Comparison of ENCODE assay signal across 14 mouse cellular contexts in genomic region chrX:139524303-139525091, GRCm38 (mm10). TPM values are rescaled to one million over a fixed set of nuclear protein-coding genes. Genes with fewer than 3 reads are reported as not detected.
A peak's percentile ranks its signal among the peaks of the same experiment; 100 is the strongest.
DNase-seq lines count a peak whose midpoint lies in the region; ATAC-seq and TF ChIP-seq lines count a peak whose summit lies in the region.
"Had no signal": no experiment of that assay in that cellular context is flagged by ENCODE, and none has a peak within 500 bp of the region (broad histone marks: within the 10 kb centered on the region; RNA-seq: fewer than 3 reads in every experiment).

No protein-coding gene starts in this region.

- no peak overlapping the region for H3K27ac ChIP-seq in lung, embryonic 16.5 days (ENCODE audit: low read length)
- H3K27ac ChIP-seq in intestine, embryonic 16.5 days (ENCODE audit: low read length), result peak overlapping the region; percentile 76
- H3K27ac ChIP-seq in stomach, postnatal 0 days (replicated peaks), result peak overlapping the region; percentile 58
- H3K27ac ChIP-seq: forebrain, embryonic 10.5 days had no signal

- no peak overlapping the region for H3K4me2 ChIP-seq in lung, embryonic 16.5 days (ENCODE audit: low read depth, low read length)
- peak overlapping the region; percentile 37; the same call in 1 of the 2 replicates for H3K4me2 ChIP-seq in intestine, embryonic 16.5 days (ENCODE audit: low read depth, low read length)
- H3K4me2 ChIP-seq in stomach, postnatal 0 days (replicated peaks; ENCODE audit: low read depth), result no peak overlapping the region; the same call in 1 of the 2 replicates

- TF ChIP-seq EP300 in stomach, postnatal 0 days (optimal IDR thresholded peaks at IDR 0.05), result no peak

- DNase-seq in lung, adult 2 months, result no peak
- peak; percentile 6 for DNase-seq in kidney, postnatal 10 days
- DNase-seq in stomach, postnatal 0 days (ENCODE audit: low spot score), result peak; percentile 28
- no peak for DNase-seq in frontal cortex, postnatal 14 days (ENCODE audit: low spot score in 2 of 2)
- DNase-seq: adrenal gland, adult 2 months; B cell, adult 2 months; cerebellum, adult 18-20 months; liver; thymus, postnatal 14 days had no signal

- no peak for TF ChIP-seq CTCF in lung, adult 2 months (IDR thresholded peaks at IDR 0.05; ENCODE audit: insufficient read depth, low read length)
- no peak for TF ChIP-seq CTCF in stomach, postnatal 0 days (IDR thresholded peaks at IDR 0.05; ENCODE audit: low read depth)

- peak; percentile 43; the same call in 1 of the 2 replicates for ATAC-seq in lung, embryonic 16.5 days (ENCODE audit: low read depth)
- peak; percentile 95 for ATAC-seq in intestine, embryonic 16.5 days
- ATAC-seq in stomach, postnatal 0 days (ENCODE audit: low FRiP score, low TSS enrichment), result peak; percentile 88
- ATAC-seq in inflammation-experienced regulatory T-cells, adult 6 months, result no peak
- ATAC-seq: midbrain, embryonic 16.5 days had no signal

- TF ChIP-seq POLR2A in lung, adult 2 months (IDR thresholded peaks at IDR 0.05; ENCODE audit: borderline replicate concordance, extremely low read depth, low read depth, low read length), result no peak

- H3K9me3 ChIP-seq in lung, embryonic 16.5 days (ENCODE audit: control insufficient read depth, low read length), result no peaks in the 10 kb centered on the region
- H3K9me3 ChIP-seq in intestine, embryonic 16.5 days (ENCODE audit: control insufficient read depth, low read length), result no peaks in the 10 kb centered on the region
- no peaks in the 10 kb centered on the region for H3K9me3 ChIP-seq in stomach, postnatal 0 days (ENCODE audit: control insufficient read depth, low read length)
- H3K9me3 ChIP-seq: forebrain, embryonic 10.5 days had no signal

- no peaks in the 10 kb centered on the region for H3K27me3 ChIP-seq in lung, embryonic 16.5 days (ENCODE audit: control insufficient read depth, insufficient read depth, low read depth, low read length)
- no peaks in the 10 kb centered on the region for H3K27me3 ChIP-seq in intestine, embryonic 16.5 days (replicated peaks; ENCODE audit: control insufficient read depth, insufficient read depth, low read length)
- no peaks in the 10 kb centered on the region for H3K27me3 ChIP-seq in stomach, postnatal 0 days (ENCODE audit: control insufficient read depth, insufficient read depth, low read length)

- no peak overlapping the region for H3K9ac ChIP-seq in lung, embryonic 16.5 days (ENCODE audit: low read length)
- no peak overlapping the region for H3K9ac ChIP-seq in intestine, embryonic 16.5 days (ENCODE audit: low read depth, low read length)
- H3K9ac ChIP-seq in stomach, postnatal 0 days (ENCODE audit: low read length), result no peak overlapping the region

- H3K4me3 ChIP-seq in lung, embryonic 16.5 days (ENCODE audit: low read length), result no peak overlapping the region
- no peak overlapping the region for H3K4me3 ChIP-seq in lung, adult 2 months (replicated peaks; ENCODE audit: extremely low read depth, low read depth, low read length)
- H3K4me3 ChIP-seq in intestine, embryonic 16.5 days (ENCODE audit: low read length), result no peak overlapping the region
- H3K4me3 ChIP-seq in stomach, postnatal 0 days (ENCODE audit: low read depth, low read length), result no peak overlapping the region
- H3K4me3 ChIP-seq: forebrain, embryonic 10.5 days had no signal

- no peaks in the 10 kb centered on the region for H3K4me1 ChIP-seq in lung, embryonic 16.5 days (replicated peaks; ENCODE audit: control insufficient read depth, insufficient read depth, low read length)
- no peaks in the 10 kb centered on the region for H3K4me1 ChIP-seq in lung, adult 2 months (ENCODE audit: control insufficient read depth, insufficient read depth, low read length)
- no peaks in the 10 kb centered on the region for H3K4me1 ChIP-seq in intestine, embryonic 16.5 days (ENCODE audit: control insufficient read depth, insufficient read depth, low read length)
- no peaks in the 10 kb centered on the region for H3K4me1 ChIP-seq in stomach, postnatal 0 days (replicated peaks; ENCODE audit: control insufficient read depth, insufficient read depth)
- H3K4me1 ChIP-seq: forebrain, embryonic 10.5 days had no signal

- H3K36me3 ChIP-seq in lung, embryonic 16.5 days (ENCODE audit: control insufficient read depth, insufficient read depth, low read length), result no peaks in the 10 kb centered on the region
- H3K36me3 ChIP-seq in intestine, embryonic 16.5 days (ENCODE audit: control insufficient read depth, insufficient read depth, low read length), result no peaks in the 10 kb centered on the region
- H3K36me3 ChIP-seq in stomach, postnatal 0 days (ENCODE audit: control insufficient read depth, insufficient read depth, low read length), result no peaks in the 10 kb centered on the region
- H3K36me3 ChIP-seq: forebrain, embryonic 10.5 days had no signal

- 57% methylated on average over 5 of the region's 5 CpGs for WGBS in lung, embryonic 16.5 days
- 54% methylated on average over 5 of the region's 5 CpGs for WGBS in lung, adult 2 months
- WGBS in intestine, embryonic 16.5 days, result 63% methylated on average over 5 of the region's 5 CpGs
- WGBS in stomach, postnatal 0 days, result 45% methylated on average over 5 of the region's 5 CpGs

RNA-seq across cellular contexts. Expression of gene Rnf128, which starts 38.6 kb away (rescaled TPM):
- polyA plus RNA-seq in lung, embryonic 16.5 days (2015; fragmentation: Nextera tagmentation; extraction: Ambion mirVana), result 5.9 and 7.0 TPM in 2 replicates
- 1.4 and 1.5 TPM in 2 replicates for polyA plus RNA-seq in lung, adult 2 months (2012; rRNA removed)
- polyA plus RNA-seq in intestine, embryonic 16.5 days (2015; fragmentation: Nextera tagmentation; extraction: Ambion mirVana), result 134 and 159 TPM in 2 replicates
- polyA plus RNA-seq in stomach, postnatal 0 days (2015; fragmentation: Nextera tagmentation; extraction: Ambion mirVana), result 104 and 114 TPM in 2 replicates
- polyA plus RNA-seq in inflammation-experienced regulatory T-cells, adult 6 months (2017; shearing (Covaris generic)), result 1 to 10 TPM; 1.1 to 1.6 (median 1.4) TPM

RNA-seq across cellular contexts. Expression of gene D330045A20Rik, which starts 44.3 kb away (rescaled TPM):
- 0.94 and 1.6 TPM in 2 replicates for polyA plus RNA-seq in lung, embryonic 16.5 days (2015; fragmentation: Nextera tagmentation; extraction: Ambion mirVana)
- 0.05 and 0.11 TPM in 2 replicates for polyA plus RNA-seq in lung, adult 2 months (2012; rRNA removed)
- 3.2 and 3.3 TPM in 2 replicates for polyA plus RNA-seq in intestine, embryonic 16.5 days (2015; fragmentation: Nextera tagmentation; extraction: Ambion mirVana)
- 0.99 and 1.0 TPM in 2 replicates for polyA plus RNA-seq in stomach, postnatal 0 days (2015; fragmentation: Nextera tagmentation; extraction: Ambion mirVana)
- under 1 TPM in 1 of 3 experiments, not detected in 2; 0.15 TPM for polyA plus RNA-seq in inflammation-experienced regulatory T-cells, adult 6 months (2017; shearing (Covaris generic))
- polyA plus RNA-seq: adrenal gland, adult 2 months had no signal

Comparison
In these comparisons a context has a peak if more than half of its experiments do, and no peak if none do; other contexts are left out.
1. DNase-seq: peak in kidney, postnatal 10 days (single experiment) and stomach, postnatal 0 days (single experiment); none in lung, adult 2 months (single experiment) and frontal cortex, postnatal 14 days (0 of 2).
2. RNA of gene Rnf128, which starts 38.6 kb away (polyA plus RNA-seq): 134 to 159 TPM in intestine, embryonic 16.5 days and 104 to 114 TPM in stomach, postnatal 0 days; 5.9 to 7.0 TPM in lung, embryonic 16.5 days, 1.4 to 1.5 TPM in lung, adult 2 months and 1.1 to 1.6 TPM in inflammation-experienced regulatory T-cells, adult 6 months; every median in the first group is over 10 times any median in the second.